Mouse (Mus musculus) forebrain, embryonic 15.5 days (tissue): ENCODE measurements around the gene Itpr2. TPM values are rescaled to one million over a fixed set of nuclear protein-coding genes. Genes with fewer than 3 reads are reported as not detected.

ENCODE experiments used
- ATAC-seq: fragments of 200-750 bp; cut with Nextera tagmentation; replicated peaks from 2 replicates; pipeline ENCODE4 v1.8.0; 2017; ENCODE audit warnings: mild to moderate bottlenecking, moderate TSS enrichment, moderate library complexity
- H3K27ac ChIP-seq: fragments of 300-500 bp; sonication (generic); replicated peaks from 2 replicates; pipeline ENCODE4 v1.5.1; 2015; ENCODE audit warnings: mild to moderate bottlenecking, inconsistent platforms
- H3K27me3 ChIP-seq: fragments of 300-500 bp; sonication (generic); 2 replicates; pipeline ENCODE4 v1.6.1; 2015; ENCODE audit warnings: inconsistent platforms
- H3K36me3 ChIP-seq: fragments of 300-500 bp; sonication (generic); 2 replicates; pipeline ENCODE4 v1.6.1; 2015; ENCODE audit warnings: mild to moderate bottlenecking, inconsistent platforms
- H3K4me1 ChIP-seq: fragments of 300-500 bp; sonication (generic); 2 replicates; pipeline ENCODE4 v1.6.1; 2015; ENCODE audit warnings: inconsistent platforms
- H3K4me2 ChIP-seq: fragments of 300-500 bp; sonication (generic); replicated peaks from 2 replicates; pipeline ENCODE4 v1.6.1; 2015; ENCODE audit warnings: mild to moderate bottlenecking, inconsistent platforms
- H3K4me3 ChIP-seq: fragments of 300-500 bp; sonication (generic); 2 replicates; pipeline ENCODE4 v1.5.1; 2015; ENCODE audit warnings: mild to moderate bottlenecking, inconsistent platforms
- H3K9ac ChIP-seq: fragments of 300-500 bp; sonication (generic); replicated peaks from 2 replicates; pipeline ENCODE4 v1.6.1; 2015; ENCODE audit warnings: mild to moderate bottlenecking, inconsistent platforms
- H3K9me3 ChIP-seq: fragments of 300-500 bp; sonication (generic); 2 replicates; pipeline ENCODE4 v1.6.1; 2016; ENCODE audit warnings: inconsistent platforms
- whole genome bisulfite sequencing: fragments of 180-500 bp; shearing (Covaris S2); methylation state at CpG from one replicate; pipeline ENCODE4 v1.1.7; 2015; ENCODE audit warnings: mixed read lengths; 5-methylcytosine and 5-hydroxymethylcytosine counted together
- polyA plus RNA-seq: library from polyadenylated mRNA; unstranded; fragments of >200 nt; fragmentation: Nextera tagmentation; extraction: Ambion mirVana; gene quantifications from 2 replicates; pipeline ENCODE4 v1.2.1, GENCODE M21; 2015

Gene Itpr2
- polyA plus RNA-seq, 1 experiment from 2014 or later: 5.1 TPM

DNA sequence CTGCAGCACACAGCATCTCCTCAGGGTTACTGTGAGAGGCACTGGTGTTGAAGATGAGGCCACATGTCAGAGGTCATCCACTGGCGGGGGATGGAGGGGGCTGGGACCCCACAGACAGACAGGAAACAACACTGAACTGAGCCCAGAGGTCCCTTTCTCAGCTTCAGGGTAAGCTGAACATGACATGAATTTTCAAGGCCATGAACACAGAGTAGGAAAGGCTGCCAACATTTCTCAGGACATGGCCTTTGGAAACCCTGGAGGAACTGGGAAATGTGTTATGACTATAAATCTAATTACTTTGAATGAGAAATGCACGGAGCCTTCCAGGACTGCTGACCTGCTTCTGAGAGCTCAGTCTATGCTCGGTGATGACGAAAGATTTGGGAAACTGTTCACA, 144.1 kb downstream of the Itpr2 start:
- H3K36me3 ChIP-seq: no peaks in the 10 kb centered on the region
- 77% methylated on average over 4 of the region's 4 CpGs for WGBS
- H3K4me2 ChIP-seq: no peak overlapping the region
- ATAC-seq: no peak
- H3K9me3 ChIP-seq: no peaks in the 10 kb centered on the region
- no peaks in the 10 kb centered on the region for H3K4me1 ChIP-seq
- H3K27me3 ChIP-seq: no peaks in the 10 kb centered on the region
- no peak overlapping the region for H3K27ac ChIP-seq
- H3K4me3 ChIP-seq: no peak overlapping the region
- no peak overlapping the region for H3K9ac ChIP-seq

GRCm38 (mm10) chr6:146352258-146352805, 149.7 kb downstream of the Itpr2 start:
- no peaks in the 10 kb centered on the region for H3K36me3 ChIP-seq
- H3K4me2 ChIP-seq: no peak overlapping the region
- H3K4me1 ChIP-seq: no peaks in the 10 kb centered on the region
- H3K27ac ChIP-seq: no peak overlapping the region
- no peaks in the 10 kb centered on the region for H3K9me3 ChIP-seq
- 49% methylated on average over 9 of the region's 9 CpGs for WGBS
- no peak overlapping the region for H3K4me3 ChIP-seq
- H3K27me3 ChIP-seq: no peaks in the 10 kb centered on the region
- no peak overlapping the region for H3K9ac ChIP-seq
- ATAC-seq: no peak

DNA sequence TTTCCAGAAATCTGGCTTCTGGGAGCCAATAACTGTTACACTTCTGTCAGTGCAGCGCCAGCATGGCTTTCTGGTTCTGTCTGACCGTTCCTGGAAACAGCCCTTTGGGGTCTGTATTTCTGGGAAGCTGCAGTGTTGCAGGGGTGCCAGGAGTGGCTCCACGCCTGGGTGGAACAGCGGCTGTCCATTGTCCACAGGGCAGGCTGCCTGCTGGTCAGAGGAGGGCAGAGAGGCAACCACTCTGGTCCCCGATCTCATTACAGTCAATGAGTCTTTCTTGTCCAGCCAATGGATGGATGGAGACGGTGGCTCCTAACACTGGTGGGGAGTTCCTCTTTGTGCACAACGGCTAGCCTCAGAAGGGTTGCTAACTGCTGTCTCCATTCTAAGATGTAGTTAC, 150.2 kb downstream of the Itpr2 start:
- ATAC-seq: no peak
- H3K36me3 ChIP-seq: no peaks in the 10 kb centered on the region
- H3K4me3 ChIP-seq: no peak overlapping the region
- H3K4me2 ChIP-seq: no peak overlapping the region
- H3K9ac ChIP-seq: no peak overlapping the region
- no peak overlapping the region for H3K27ac ChIP-seq
- H3K9me3 ChIP-seq: no peaks in the 10 kb centered on the region
- H3K4me1 ChIP-seq: no peaks in the 10 kb centered on the region
- H3K27me3 ChIP-seq: no peaks in the 10 kb centered on the region
- WGBS: 65% methylated on average over 7 of the region's 7 CpGs

DNA sequence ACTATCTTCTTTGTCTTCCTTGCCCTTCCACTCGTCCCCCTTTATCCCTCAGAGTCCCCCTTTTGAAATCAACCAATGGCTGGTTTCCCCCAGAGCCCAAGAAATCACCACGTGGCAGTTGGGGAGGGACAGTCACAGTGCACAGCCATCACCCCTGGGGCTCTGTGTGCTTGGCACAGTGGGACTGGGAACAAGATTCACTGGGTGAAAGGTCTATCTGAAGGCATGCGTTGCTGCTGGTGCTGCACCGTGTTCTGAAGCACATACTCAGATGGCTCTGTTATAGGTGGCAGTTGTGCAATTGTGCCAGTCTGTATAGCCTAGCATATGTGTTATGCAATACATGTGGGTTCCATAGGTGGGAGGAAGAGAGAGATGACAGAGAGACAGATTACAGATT, 154.5 kb downstream of the Itpr2 start:
- H3K4me1 ChIP-seq: peaks cover 14% of the 10 kb centered on the region
- no peaks in the 10 kb centered on the region for H3K36me3 ChIP-seq
- H3K27ac ChIP-seq: no peak overlapping the region
- no peak for ATAC-seq
- no peaks in the 10 kb centered on the region for H3K9me3 ChIP-seq
- no peak overlapping the region for H3K9ac ChIP-seq
- H3K4me3 ChIP-seq: no peak overlapping the region
- 49% methylated on average over 4 of the region's 4 CpGs for WGBS
- H3K27me3 ChIP-seq: no peaks in the 10 kb centered on the region
- H3K4me2 ChIP-seq: no peak overlapping the region

DNA sequence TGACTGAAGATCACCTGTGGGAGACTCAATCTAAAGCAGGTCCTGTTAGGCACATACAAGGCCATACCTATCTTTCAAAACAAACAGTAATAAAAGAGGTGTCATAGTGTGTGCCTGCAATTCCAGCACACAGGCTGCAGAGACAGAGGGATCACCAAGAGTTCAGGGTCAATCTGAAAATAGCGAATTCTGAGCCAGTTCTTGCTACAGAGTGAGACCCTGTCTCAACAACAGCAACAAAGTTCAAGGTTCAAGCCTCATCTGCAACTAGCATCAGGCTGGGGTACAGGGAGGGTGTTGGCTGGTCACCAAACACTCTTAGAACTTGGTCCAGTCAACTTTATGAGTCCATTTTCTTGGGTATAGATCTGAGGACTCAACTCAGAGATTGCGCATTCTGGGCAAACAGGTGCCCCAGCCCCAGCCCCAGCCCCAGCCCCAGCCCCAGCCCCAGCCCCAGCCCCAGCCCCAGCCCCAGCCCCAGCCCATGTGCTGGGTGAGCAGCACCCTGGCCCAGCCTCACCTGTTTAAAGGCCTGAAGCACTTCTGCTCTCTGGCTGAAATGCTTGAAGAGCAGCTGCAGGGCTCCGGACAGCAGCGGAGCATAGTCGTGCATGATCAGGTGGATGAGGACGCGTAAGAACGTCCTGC, 155.4 kb downstream of the Itpr2 start:
- 94% methylated on average over 8 of the region's 8 CpGs for WGBS
- Histone ChIP-seq H3K27me3 (no peaks in the 10 kb centered on the region), H3K4me3 (no peak overlapping the region), H3K9ac (no peak overlapping the region), H3K4me2 (no peak overlapping the region), H3K4me1 (peaks cover 14% of the 10 kb centered on the region), H3K27ac (no peak overlapping the region), H3K36me3 (no peaks in the 10 kb centered on the region), H3K9me3 (no peaks in the 10 kb centered on the region)
- ATAC-seq: no peak

GRCm38 (mm10) chr6:146344732-146345131, 157.3 kb downstream of the Itpr2 start:
- Histone ChIP-seq H3K4me3 (no peak overlapping the region), H3K9me3 (no peaks in the 10 kb centered on the region), H3K4me2 (no peak overlapping the region), H3K36me3 (no peaks in the 10 kb centered on the region), H3K27me3 (no peaks in the 10 kb centered on the region), H3K27ac (no peak overlapping the region), H3K4me1 (peaks cover 14% of the 10 kb centered on the region), H3K9ac (no peak overlapping the region)
- whole genome bisulfite sequencing: 93% methylated on average over 3 of the region's 3 CpGs
- no peak for ATAC-seq

DNA sequence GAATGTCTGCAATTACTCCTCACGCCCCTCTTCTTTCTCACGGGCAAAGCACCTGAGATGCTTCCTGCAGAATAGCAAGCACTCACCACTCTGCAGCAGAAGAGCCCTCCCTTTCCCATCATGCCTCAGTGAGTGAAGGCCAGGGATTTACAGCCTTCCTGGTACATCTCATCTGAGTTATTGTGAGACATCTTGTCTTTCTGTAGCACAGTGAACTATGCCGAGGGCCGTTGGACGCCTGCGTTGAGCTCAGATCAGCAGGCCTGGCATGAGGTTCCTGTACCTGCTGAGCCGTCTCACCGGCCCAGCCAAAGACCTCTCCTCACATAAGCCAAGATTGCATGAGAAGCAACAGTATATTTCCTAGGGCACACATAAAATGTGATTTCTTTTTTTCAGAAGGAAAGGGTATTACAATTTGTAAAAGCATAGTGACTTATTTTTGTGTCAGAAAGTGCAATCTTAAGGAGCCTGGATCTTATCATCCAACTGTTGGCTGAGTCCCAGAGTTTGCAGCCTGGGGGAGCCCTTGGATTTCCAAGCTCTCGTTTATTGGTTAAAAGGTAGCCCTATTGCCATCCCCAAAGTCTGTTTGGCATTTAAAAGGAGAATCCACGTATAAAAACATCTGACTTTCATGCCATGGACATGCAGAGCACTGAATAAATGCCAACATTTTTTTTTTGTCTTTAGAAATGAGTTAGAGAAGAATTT, 158.2 kb downstream of the Itpr2 start:
- H3K4me3 ChIP-seq: no peak overlapping the region
- no peak overlapping the region for H3K4me2 ChIP-seq
- WGBS: 35% methylated on average over 10 of the region's 10 CpGs
- peaks cover 14% of the 10 kb centered on the region for H3K4me1 ChIP-seq
- ATAC-seq: no peak
- H3K27ac ChIP-seq: no peak overlapping the region
- H3K36me3 ChIP-seq: no peaks in the 10 kb centered on the region
- no peak overlapping the region for H3K9ac ChIP-seq
- no peaks in the 10 kb centered on the region for H3K9me3 ChIP-seq
- no peaks in the 10 kb centered on the region for H3K27me3 ChIP-seq

DNA sequence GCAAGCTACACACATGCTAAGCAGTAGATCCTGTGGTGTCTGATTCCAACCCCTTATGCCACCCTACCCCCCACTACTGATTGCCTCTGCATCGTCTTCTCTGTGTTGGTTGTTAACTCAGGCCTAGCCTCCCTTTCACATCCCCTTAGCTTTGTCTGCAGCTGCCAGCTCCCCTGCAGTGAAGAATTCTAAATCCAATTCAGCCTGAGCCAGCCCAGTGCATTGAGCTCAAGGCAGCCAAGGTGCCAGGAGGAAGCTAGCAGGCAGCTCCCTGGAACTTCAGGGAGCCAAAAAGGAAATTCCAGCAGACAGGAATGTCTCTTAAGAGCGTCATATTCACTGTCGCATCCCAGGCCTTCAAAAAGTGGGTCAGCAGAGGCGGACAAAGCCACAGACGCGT, 159.0 kb downstream of the Itpr2 start:
- Histone ChIP-seq H3K27ac (no peak overlapping the region), H3K4me1 (peaks cover 14% of the 10 kb centered on the region), H3K4me2 (no peak overlapping the region), H3K36me3 (no peaks in the 10 kb centered on the region), H3K27me3 (no peaks in the 10 kb centered on the region), H3K9me3 (no peaks in the 10 kb centered on the region), H3K4me3 (no peak overlapping the region), H3K9ac (no peak overlapping the region)
- peak; percentile 70 for ATAC-seq
- WGBS: 10% methylated on average over 6 of the region's 6 CpGs

DNA sequence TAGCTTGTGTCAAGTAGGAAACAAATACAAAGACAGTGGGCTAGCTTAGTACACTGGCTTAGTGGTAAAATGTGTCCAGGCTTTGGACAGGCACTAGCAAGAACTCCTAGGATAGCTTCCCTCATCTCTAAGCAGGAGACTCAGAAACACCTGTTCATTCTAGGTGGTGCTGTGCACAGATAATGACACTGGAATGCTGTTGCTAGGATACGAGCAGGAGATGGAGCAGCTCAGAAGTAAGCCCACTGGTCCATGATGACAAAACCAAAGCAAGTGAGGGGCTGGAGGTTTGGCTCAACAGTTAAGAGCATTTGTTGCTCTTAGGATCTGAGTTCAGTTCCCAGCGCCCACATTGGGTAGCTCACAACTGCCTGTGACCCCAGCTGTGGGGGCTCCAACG, 160.1 kb downstream of the Itpr2 start:
- peaks cover 14% of the 10 kb centered on the region for H3K4me1 ChIP-seq

GRCm38 (mm10) chr6:146341413-146341812, 160.6 kb downstream of the Itpr2 start:
- H3K4me2 ChIP-seq: no peak overlapping the region
- no peak for ATAC-seq
- no peak overlapping the region for H3K9ac ChIP-seq
- H3K27me3 ChIP-seq: no peaks in the 10 kb centered on the region
- H3K36me3 ChIP-seq: no peaks in the 10 kb centered on the region
- H3K9me3 ChIP-seq: no peaks in the 10 kb centered on the region
- no peak overlapping the region for H3K27ac ChIP-seq
- WGBS: 82% methylated on average over 3 of the region's 3 CpGs
- no peak overlapping the region for H3K4me3 ChIP-seq
- H3K4me1 ChIP-seq: peaks cover 14% of the 10 kb centered on the region

More for the DNA sequence above, 160.1 kb downstream of the Itpr2 start:
- Histone ChIP-seq H3K9ac (no peak overlapping the region), H3K36me3 (no peaks in the 10 kb centered on the region), H3K27ac (no peak overlapping the region), H3K4me2 (no peak overlapping the region), H3K9me3 (no peaks in the 10 kb centered on the region), H3K4me3 (no peak overlapping the region), H3K27me3 (no peaks in the 10 kb centered on the region)
- ATAC-seq: no peak; the same call in 1 of the 2 replicates
- WGBS: 89% methylated on average over 3 of the region's 3 CpGs

DNA sequence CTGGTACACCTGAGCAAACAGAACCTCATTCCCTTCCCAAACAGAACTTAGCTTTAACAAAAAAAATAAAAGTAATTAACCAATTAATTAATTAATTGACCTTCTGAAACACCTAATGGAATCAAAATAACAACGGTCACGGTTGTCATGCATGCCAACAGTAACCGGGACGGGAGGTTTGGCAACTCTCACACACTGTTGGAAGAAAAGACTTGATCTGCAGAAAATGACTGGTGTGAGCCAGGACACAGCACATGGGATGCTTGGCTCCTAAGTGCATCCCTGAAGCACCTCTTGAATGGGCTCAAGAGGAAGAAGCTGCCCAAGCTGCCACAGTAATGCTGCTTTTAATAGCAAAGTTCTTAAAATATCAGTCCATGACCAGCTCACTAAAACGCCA, 161.1 kb downstream of the Itpr2 start:
- Histone ChIP-seq H3K4me3 (no peak overlapping the region), H3K36me3 (no peaks in the 10 kb centered on the region), H3K27me3 (no peaks in the 10 kb centered on the region), H3K9me3 (no peaks in the 10 kb centered on the region), H3K27ac (no peak overlapping the region), H3K4me2 (no peak overlapping the region), H3K4me1 (peaks cover 14% of the 10 kb centered on the region), H3K9ac (no peak overlapping the region)
- ATAC-seq: no peak; the same call in 1 of the 2 replicates
- WGBS: 61% methylated on average over 5 of the region's 5 CpGs

GRCm38 (mm10) chr6:146339779-146340178, 162.2 kb downstream of the Itpr2 start:
- Histone ChIP-seq H3K4me2 (no peak overlapping the region), H3K27me3 (no peaks in the 10 kb centered on the region), H3K36me3 (no peaks in the 10 kb centered on the region), H3K9ac (no peak overlapping the region), H3K4me3 (no peak overlapping the region), H3K9me3 (no peaks in the 10 kb centered on the region), H3K27ac (no peak overlapping the region), H3K4me1 (peaks cover 14% of the 10 kb centered on the region)
- no peak for ATAC-seq
- 74% methylated on average over 10 of the region's 10 CpGs for WGBS
